Mouse (Mus musculus) liver, postnatal 0 days (tissue): ENCODE results near the gene Ddx55.

Experiments
- CTCF ChIP-seq: sonication (generic); IDR thresholded peaks from 2 replicates; pipeline ENCODE4 v1.5.1; 2016; ENCODE audit warnings: antibody characterized with exemption, low read depth
- EP300 ChIP-seq: IDR thresholded peaks from 2 replicates; pipeline ENCODE4 v1.6.1; 2016; ENCODE audit warnings: antibody characterized with exemption, low read depth, mild to moderate bottlenecking

DNA sequence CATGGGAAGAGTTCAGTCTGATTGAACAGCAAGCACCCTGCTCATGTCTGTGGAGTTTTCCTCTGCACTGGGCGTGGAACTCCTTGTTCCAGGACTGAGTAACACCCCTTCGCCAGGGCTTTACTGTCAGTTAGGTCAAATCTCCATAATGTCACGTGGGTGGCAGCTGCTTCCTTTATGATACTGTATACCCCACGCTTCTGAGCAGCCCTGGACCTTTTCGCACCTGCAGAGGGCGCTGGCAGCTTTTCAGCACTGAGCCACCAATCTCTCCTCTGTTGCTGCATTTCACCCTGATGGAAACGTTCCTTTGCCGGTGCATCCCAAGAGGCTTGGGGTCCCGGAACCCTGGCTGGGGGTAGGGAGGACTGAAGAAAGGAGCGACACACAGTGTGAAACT, 58.3 kb downstream of the Ddx55 start:
- peak; percentile 54 for TF ChIP-seq CTCF
- no peak for TF ChIP-seq EP300
